8 mouse cellular contexts compared by ENCODE assay signal in genomic region chr3:104523333-104523871, GRCm38 (mm10). TPM values are rescaled to one million over a fixed set of nuclear protein-coding genes. Genes with fewer than 3 reads are reported as not detected.
A peak's percentile ranks its signal among the peaks of the same experiment; 100 is the strongest.
DNase-seq lines count a peak whose midpoint lies in the region; ATAC-seq and TF ChIP-seq lines count a peak whose summit lies in the region.
"Had no signal": no experiment of that assay in that cellular context is flagged by ENCODE, and none has a peak within 500 bp of the region (broad histone marks: within the 10 kb centered on the region; RNA-seq: fewer than 3 reads in every experiment).

No protein-coding gene starts in this region.

- no peak overlapping the region for H3K4me3 ChIP-seq in intestine, embryonic 16.5 days (ENCODE audit: low read length)
- H3K4me3 ChIP-seq in liver, embryonic 14.5 days (ENCODE audit: insufficient read depth in 1 of 2, low read depth in 2 of 2, low read length in 2 of 2): no peak overlapping the region
- no peak overlapping the region for H3K4me3 ChIP-seq in stomach, postnatal 0 days (ENCODE audit: low read depth, low read length)
- H3K4me3 ChIP-seq: neural tube, embryonic 12.5 days had no signal

- no peaks in the 10 kb centered on the region for H3K36me3 ChIP-seq in intestine, embryonic 16.5 days (ENCODE audit: control insufficient read depth, insufficient read depth, low read length)
- H3K36me3 ChIP-seq in liver, embryonic 14.5 days (replicated peaks; ENCODE audit: control insufficient read depth, insufficient read depth, low read depth): no peaks in the 10 kb centered on the region
- no peaks in the 10 kb centered on the region for H3K36me3 ChIP-seq in stomach, postnatal 0 days (ENCODE audit: control insufficient read depth, insufficient read depth, low read length)
- H3K36me3 ChIP-seq: neural tube, embryonic 12.5 days had no signal

- intact Hi-C loops in left cerebral cortex, postnatal 36 days (cut with DNase I): no loop called here

- TF ChIP-seq CTCF in liver, embryonic 14.5 days (IDR thresholded peaks at IDR 0.05; ENCODE audit: low read depth): no peak
- TF ChIP-seq CTCF in stomach, postnatal 0 days (IDR thresholded peaks at IDR 0.05; ENCODE audit: low read depth): no peak

- H3K4me2 ChIP-seq in intestine, embryonic 16.5 days (ENCODE audit: low read depth, low read length): no peak overlapping the region
- no peak overlapping the region for H3K4me2 ChIP-seq in liver, embryonic 14.5 days (ENCODE audit: low read depth)
- H3K4me2 ChIP-seq in stomach, postnatal 0 days (replicated peaks; ENCODE audit: low read depth): no peak overlapping the region
- H3K4me2 ChIP-seq: neural tube, embryonic 12.5 days had no signal

- H3K9me3 ChIP-seq in intestine, embryonic 16.5 days (ENCODE audit: control insufficient read depth, low read length): no peaks in the 10 kb centered on the region
- no peaks in the 10 kb centered on the region for H3K9me3 ChIP-seq in liver, embryonic 14.5 days (ENCODE audit: control insufficient read depth, low read length)
- H3K9me3 ChIP-seq in stomach, postnatal 0 days (ENCODE audit: control insufficient read depth, low read length): no peaks in the 10 kb centered on the region
- H3K9me3 ChIP-seq: neural tube, embryonic 12.5 days had no signal

- peak; percentile 13 for DNase-seq in ovary, postnatal 36 days (ENCODE audit: low spot score)
- DNase-seq in ovary, adult 18-20 months (ENCODE audit: low spot score): no peak
- DNase-seq in liver, embryonic 14.5 days (ENCODE audit: low read depth in 3 of 3, low spot score in 3 of 3): no peak
- DNase-seq in stomach, postnatal 0 days (ENCODE audit: low spot score): no peak
- DNase-seq in left cerebral cortex, adult 9 months (ENCODE audit: low spot score in 2 of 2): no peak
- DNase-seq in left cerebral cortex, postnatal 36 days (ENCODE audit: low spot score in 2 of 2): no peak

- ATAC-seq in intestine, embryonic 16.5 days: 0 out of 2 replicates have a peak, but pooled peaks have one; percentile 19
- ATAC-seq in liver, embryonic 14.5 days (ENCODE audit: insufficient read depth): peak; percentile 45
- ATAC-seq in stomach, postnatal 0 days (ENCODE audit: low FRiP score, low TSS enrichment): peak; percentile 56; the same call in 1 of the 2 replicates

- WGBS in intestine, embryonic 16.5 days: 55% methylated on average over 4 of the region's 4 CpGs
- WGBS in liver, embryonic 14.5 days (ENCODE audit: insufficient replicate concordance): 40% methylated on average over 4 of the region's 4 CpGs
- WGBS in stomach, postnatal 0 days: 43% methylated on average over 4 of the region's 4 CpGs

- H3K27me3 ChIP-seq in intestine, embryonic 16.5 days (replicated peaks; ENCODE audit: control insufficient read depth, insufficient read depth, low read length): no peaks in the 10 kb centered on the region
- no peaks in the 10 kb centered on the region for H3K27me3 ChIP-seq in liver, embryonic 14.5 days (ENCODE audit: control insufficient read depth, insufficient read depth, low read length)
- H3K27me3 ChIP-seq in stomach, postnatal 0 days (ENCODE audit: control insufficient read depth, insufficient read depth, low read length): no peaks in the 10 kb centered on the region
- H3K27me3 ChIP-seq: neural tube, embryonic 12.5 days had no signal

- H3K9ac ChIP-seq in intestine, embryonic 16.5 days (ENCODE audit: low read depth, low read length): no peak overlapping the region
- no peak overlapping the region for H3K9ac ChIP-seq in liver, embryonic 14.5 days (replicated peaks)
- H3K9ac ChIP-seq in stomach, postnatal 0 days (ENCODE audit: low read length): no peak overlapping the region; the same call in 1 of the 2 replicates
- H3K9ac ChIP-seq: neural tube, embryonic 12.5 days had no signal

- TF ChIP-seq EP300 in liver, embryonic 14.5 days (IDR thresholded peaks at IDR 0.05; ENCODE audit: low read depth): no peak
- no peak for TF ChIP-seq EP300 in stomach, postnatal 0 days (optimal IDR thresholded peaks at IDR 0.05)

- peaks cover 18% of the 10 kb centered on the region for H3K4me1 ChIP-seq in intestine, embryonic 16.5 days (ENCODE audit: control insufficient read depth, insufficient read depth, low read length)
- H3K4me1 ChIP-seq in liver, embryonic 14.5 days (replicated peaks; ENCODE audit: control insufficient read depth in 2 of 2, insufficient read depth in 2 of 2, low read length in 1 of 2): peaks cover 0 to 5% of the 10 kb centered on the region in 2 experiments; a peak in 2 of 4 replicates
- H3K4me1 ChIP-seq in stomach, postnatal 0 days (replicated peaks; ENCODE audit: control insufficient read depth, insufficient read depth): no peaks in the 10 kb centered on the region; the same call in 1 of the 2 replicates
- H3K4me1 ChIP-seq: neural tube, embryonic 12.5 days had no signal

- peak overlapping the region; percentile 33 for H3K27ac ChIP-seq in intestine, embryonic 16.5 days (ENCODE audit: low read length)
- H3K27ac ChIP-seq in liver, embryonic 14.5 days: no peak overlapping the region
- H3K27ac ChIP-seq in stomach, postnatal 0 days (replicated peaks): peak overlapping the region; percentile 63
- H3K27ac ChIP-seq: neural tube, embryonic 12.5 days had no signal

RNA-seq across cellular contexts. Expression of gene Lrig2, which starts 11.7 kb away (rescaled TPM):
- polyA plus RNA-seq in intestine, embryonic 16.5 days (2015; fragmentation: Nextera tagmentation; extraction: Ambion mirVana): 9.1 and 10.2 TPM in 2 replicates
- polyA plus RNA-seq in liver, embryonic 14.5 days (2012; rRNA removed): 1.9 and 2.1 TPM in 2 replicates
- polyA plus RNA-seq in liver, embryonic 14.5 days (2014; fragmentation: Nextera tagmentation; extraction: Ambion mirVana): 2.5 and 3.1 TPM in 2 replicates
- polyA plus RNA-seq in stomach, postnatal 0 days (2015; fragmentation: Nextera tagmentation; extraction: Ambion mirVana): 6.0 and 6.6 TPM in 2 replicates
- 10 to 100 TPM; 25.6 to 30.8 TPM for total RNA-seq in left cerebral cortex, postnatal 36 days (2021)
